Mouse (Mus musculus) olfactory bulb, adult 2 months (tissue): ENCODE data around the gene Snrpa. TPM values are rescaled to one million over a fixed set of nuclear protein-coding genes. Genes with fewer than 3 reads are reported as not detected.
A peak's percentile ranks its signal among the peaks of the same experiment; 100 is the strongest.
"Not testable (repeated sequence)": the region's sequence is repeated elsewhere in the genome, so short reads cannot be mapped to it uniquely, and the experiment has no call there.

ENCODE experiments used
- H3K27ac ChIP-seq: fragments of 200-500 bp; 2 replicates; pipeline ENCODE4 v1.5.1; 2012; ENCODE audit warnings: low read depth, low read length; ENCODE audit not compliant: insufficient read depth
- H3K4me1 ChIP-seq: fragments of 200-500 bp; 2 replicates; pipeline ENCODE4 v1.6.1; 2012; ENCODE audit warnings: low read length; ENCODE audit not compliant: control insufficient read depth, insufficient read depth
- H3K4me3 ChIP-seq: fragments of 200-500 bp; 2 replicates; pipeline ENCODE4 v1.5.1; 2012; ENCODE audit warnings: mild to moderate bottlenecking, low read depth, low read length, moderate library complexity; ENCODE audit not compliant: insufficient read depth
- CTCF ChIP-seq: fragments of 200-500 bp; IDR thresholded peaks from 2 replicates; pipeline ENCODE4 v1.5.1; 2012; ENCODE audit warnings: low read depth, mild to moderate bottlenecking, low read length, moderate library complexity; ENCODE audit not compliant: insufficient read depth
- POLR2A ChIP-seq: fragments of 200-500 bp; IDR thresholded peaks from 2 replicates; pipeline ENCODE4 v1.6.1; 2012; ENCODE audit warnings: mild to moderate bottlenecking, low read depth, low read length, moderate library complexity; ENCODE audit not compliant: insufficient read depth
- WGBS: fragments of 180-500 bp; shearing (Covaris S2); methylation state at CpG from one replicate; pipeline ENCODE4 v1.1.7; 2018; 5-methylcytosine and 5-hydroxymethylcytosine counted together
- polyA plus RNA-seq: library from polyadenylated mRNA; stranded (reverse); fragments of >200 nt; gene quantifications from 2 replicates; pipeline ENCODE4 v1.2.4, GENCODE M21; 2012; ENCODE audit warnings: low replicate concordance; ENCODE audit not compliant: missing spikeins, insufficient read depth, insufficient read length

The Snrpa gene
- not detected in 2 replicates for polyA plus RNA-seq

DNA sequence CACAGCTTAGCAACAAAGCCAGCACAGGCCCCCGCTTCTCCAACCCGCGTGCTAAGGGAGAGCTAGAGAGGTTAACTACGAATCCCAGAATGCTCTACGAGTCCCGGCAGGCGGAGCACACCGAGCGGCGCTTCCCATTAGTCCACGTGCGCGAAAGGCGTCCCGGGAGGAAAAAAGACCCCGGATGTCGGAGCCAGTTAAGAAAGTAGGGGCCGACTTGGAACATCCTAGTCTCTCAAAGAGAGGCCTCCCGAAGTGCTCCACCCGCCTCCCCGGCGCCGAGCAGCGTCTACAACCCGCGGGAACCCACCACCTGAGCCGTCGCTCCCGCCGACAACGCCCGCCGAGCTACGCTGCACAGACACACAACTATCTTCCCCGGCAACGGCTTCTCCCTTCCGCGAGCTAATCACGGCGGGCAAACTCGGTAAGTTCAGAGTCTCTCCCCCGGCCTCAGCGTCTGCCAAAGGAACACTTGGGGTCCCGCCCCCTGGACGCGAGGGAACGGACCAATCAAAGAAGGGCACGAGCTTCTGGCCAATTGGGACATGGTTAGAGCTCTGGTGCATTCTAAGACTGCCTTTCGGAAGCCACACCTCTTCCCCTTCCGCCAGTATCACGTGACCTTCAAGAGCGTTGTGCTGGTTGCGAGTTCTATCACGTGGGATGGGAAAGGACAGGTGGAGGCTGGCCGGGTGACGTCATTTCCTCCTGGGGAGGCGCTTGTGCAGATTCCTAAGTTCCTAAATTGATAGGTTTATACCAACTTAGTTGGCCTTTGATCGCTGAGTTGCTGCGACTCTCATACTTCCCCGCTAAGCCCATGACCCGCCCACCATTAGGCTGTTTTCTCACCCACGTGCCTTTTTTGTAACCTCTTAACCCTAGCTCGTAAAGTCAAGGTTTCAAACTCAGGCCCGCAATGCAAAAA is at the start of gene Snrpa, which contains the start of gene BC024978:
TSS of gene Snrpa (minus strand) at position 591 of the 931 bp plus-strand sequence.
TSS of gene BC024978 (plus strand) at position 101 of the 931 bp plus-strand sequence.
- TF ChIP-seq POLR2A (0 out of 2 replicates have a peak, but pooled peaks have one; percentile 7), CTCF (no peak)
- WGBS: 1% methylated on average over 64 of the region's 64 CpGs
- peak within 1 kb of the TSS; percentile 97 for H3K4me3 ChIP-seq

DNA sequence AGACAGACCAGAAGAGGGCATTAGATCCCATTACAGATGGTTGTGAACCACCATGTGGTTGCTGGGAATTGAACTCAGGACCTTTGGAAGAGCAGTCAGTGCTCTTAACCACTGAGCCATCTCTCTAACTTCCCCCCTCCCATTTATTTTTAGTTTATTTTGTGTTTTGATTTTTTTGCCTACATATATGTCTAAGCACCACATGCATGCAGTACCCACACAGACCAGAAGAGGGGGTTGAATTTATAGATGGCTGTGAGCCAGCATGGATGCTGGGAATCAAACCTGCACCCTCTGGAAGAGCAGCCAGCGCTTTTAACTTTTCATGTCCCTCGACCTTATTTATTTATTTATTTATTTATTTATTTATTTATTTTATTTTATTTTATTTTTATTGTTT is 48.0 kb upstream of the Snrpa start:
- H3K4me1 ChIP-seq, H3K4me3 ChIP-seq, H3K27ac ChIP-seq: not testable (repeated sequence)
- 85% methylated on average over 2 of the region's 2 CpGs for WGBS

More for the DNA sequence above, at the start of gene Snrpa, which contains the start of gene BC024978:
- Histone ChIP-seq H3K27ac (peak within 1 kb of the TSS; percentile 93), H3K4me1 (peaks cover 9% of the 10 kb centered on the region)

DNA sequence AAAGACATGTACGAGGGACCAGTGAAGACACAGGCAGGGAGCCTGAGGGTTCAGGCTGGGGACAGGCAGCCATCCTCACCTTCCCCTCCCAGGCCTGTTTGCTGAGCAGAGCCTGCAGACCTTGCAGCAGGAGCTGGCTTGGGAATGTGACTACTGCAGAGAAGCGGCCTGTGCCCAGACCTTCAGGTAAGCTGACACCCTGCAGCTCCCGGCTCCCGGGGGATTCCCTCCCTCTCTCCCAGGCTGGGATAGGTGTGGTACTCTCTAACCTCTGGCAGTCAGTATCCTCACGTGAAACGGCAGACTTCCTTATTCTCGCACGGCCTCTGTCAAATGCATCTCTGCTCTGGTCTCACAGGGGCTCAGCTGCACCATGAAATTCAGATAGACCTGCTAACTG is 47.1 kb upstream of the Snrpa start:
- Histone ChIP-seq H3K4me1 (no peaks in the 10 kb centered on the region), H3K27ac (no peak overlapping the region), H3K4me3 (no peak overlapping the region)
- 84% methylated on average over 8 of the region's 8 CpGs for WGBS
- TF ChIP-seq CTCF (no peak), POLR2A (no peak)

DNA sequence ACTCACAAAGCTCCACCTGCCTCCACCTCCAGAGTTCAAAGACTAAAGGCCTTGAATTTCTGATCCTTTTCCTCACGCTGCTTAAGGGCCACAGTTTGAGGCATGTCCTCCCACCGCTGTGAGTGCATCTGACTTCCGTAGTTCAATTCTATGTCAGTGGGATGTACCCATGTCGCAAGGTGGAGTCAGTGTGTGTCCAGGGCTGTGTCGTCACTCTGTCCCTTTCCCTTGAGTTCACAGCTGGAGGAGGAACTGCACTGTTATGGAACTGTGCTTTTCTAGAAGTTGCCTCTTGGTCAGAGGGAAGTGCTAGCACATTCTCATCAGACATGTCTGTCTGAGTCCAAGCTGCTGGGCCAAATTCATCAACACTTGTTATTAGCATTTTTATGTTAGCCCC is 42.5 kb upstream of the Snrpa start:
- TF ChIP-seq POLR2A: no peak
- TF ChIP-seq CTCF: no peak
- Histone ChIP-seq H3K27ac (no peak overlapping the region), H3K4me1 (peaks cover 3% of the 10 kb centered on the region), H3K4me3 (no peak overlapping the region)
- 93% methylated on average over 5 of the region's 5 CpGs for WGBS

DNA sequence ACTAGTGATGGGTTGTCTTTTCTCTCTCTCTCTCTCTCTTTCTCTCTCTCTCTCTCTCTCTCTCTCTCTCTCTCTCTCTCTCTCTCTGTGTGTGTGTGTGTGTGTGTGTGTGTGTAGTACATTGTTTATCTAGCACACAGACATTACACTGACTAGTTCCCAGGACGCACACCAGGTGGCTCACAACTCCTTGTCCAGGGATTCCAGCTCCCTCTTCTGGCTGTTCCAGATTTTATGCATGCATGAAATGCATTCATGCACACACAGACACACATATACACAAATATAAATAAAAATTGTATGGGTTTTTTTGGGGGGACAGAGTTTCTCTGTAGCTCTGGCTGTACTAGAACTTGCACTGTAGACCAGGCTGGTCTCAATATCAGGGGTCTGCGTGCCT is 41.5 kb upstream of the Snrpa start:
- no peak for TF ChIP-seq CTCF
- no peak for TF ChIP-seq POLR2A
- Histone ChIP-seq H3K4me3 (no peak overlapping the region), H3K27ac (no peak overlapping the region), H3K4me1 (peaks cover 12% of the 10 kb centered on the region)
- WGBS: 90% methylated on average over 2 of the region's 2 CpGs

DNA sequence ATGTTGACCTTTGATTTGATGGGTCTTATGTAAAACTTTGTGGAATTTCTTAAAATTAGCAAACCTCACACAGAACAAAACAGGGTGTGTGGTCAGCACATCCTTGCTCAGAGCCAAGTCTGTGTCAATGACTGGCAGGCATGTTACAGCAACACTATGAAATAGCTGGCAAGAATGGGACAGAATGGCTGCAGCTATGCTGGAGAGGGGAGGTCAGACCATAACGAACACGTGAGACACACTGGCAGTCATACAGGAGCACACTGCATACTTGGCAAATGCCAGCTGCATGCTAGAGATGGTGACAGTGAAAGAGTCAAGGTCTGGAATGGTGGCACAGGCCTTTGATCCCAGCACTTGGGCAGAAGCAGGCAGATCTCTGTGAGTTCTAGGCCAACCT is 39.7 kb upstream of the Snrpa start:
- Histone ChIP-seq H3K4me1 (peaks cover 22% of the 10 kb centered on the region), H3K27ac (no peak overlapping the region), H3K4me3 (no peak overlapping the region)
- WGBS: 85% methylated on average over 2 of the region's 2 CpGs
- no peak for TF ChIP-seq CTCF
- no peak for TF ChIP-seq POLR2A

DNA sequence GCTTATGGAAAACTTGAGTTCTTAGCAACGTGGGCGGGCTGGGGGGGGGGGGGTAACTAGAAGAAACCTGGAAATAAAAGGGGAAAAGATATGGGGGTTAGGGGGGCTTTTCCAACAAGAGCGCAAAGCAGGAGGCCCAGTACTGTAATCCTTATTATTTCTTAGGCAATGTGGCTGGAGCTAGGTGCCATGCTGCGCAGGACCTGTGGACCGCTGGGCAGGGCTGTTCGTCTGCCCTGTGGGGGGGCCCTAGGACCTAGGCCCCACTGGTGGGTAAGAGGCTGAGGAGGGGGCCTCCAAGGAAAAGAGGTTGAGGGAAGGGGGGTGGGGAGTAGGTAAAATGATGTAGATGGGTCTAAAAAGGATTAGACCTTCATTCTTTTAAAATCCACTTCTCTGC is 37.2 kb upstream of the Snrpa start:
- H3K27ac ChIP-seq: peak overlapping the region; percentile 45; the same call in 1 of the 2 replicates
- WGBS: 1% methylated on average over 6 of the region's 6 CpGs
- peak overlapping the region; percentile 78 for H3K4me3 ChIP-seq
- H3K4me1 ChIP-seq: peaks cover 22% of the 10 kb centered on the region
- TF ChIP-seq POLR2A (0 out of 2 replicates have a peak, but pooled peaks have one; percentile 0), CTCF (no peak)

DNA sequence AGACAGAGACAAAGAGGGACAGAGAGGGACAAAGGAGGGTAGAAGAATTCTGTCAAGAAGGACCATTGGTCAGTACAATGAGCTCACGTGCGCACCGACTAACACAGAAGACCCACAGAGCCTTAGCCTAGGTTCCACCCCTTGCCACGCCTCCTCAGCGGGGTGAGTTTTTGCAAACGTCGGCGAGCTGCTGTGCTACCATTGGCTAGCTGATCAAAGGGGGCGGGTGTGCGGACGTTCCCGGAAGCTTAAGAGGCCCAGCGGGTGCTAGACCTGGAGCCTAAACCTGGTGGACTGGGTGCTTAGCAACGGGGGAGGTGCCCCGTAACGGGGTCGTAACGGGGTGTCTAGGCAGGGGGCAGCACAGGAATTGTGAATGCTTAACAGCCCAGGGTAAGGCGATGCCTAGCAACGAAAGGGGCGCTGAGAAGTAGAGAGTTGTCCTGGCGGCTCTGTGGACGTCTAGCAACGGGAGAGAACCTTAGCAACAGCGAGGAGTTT is 36.8 kb upstream of the Snrpa start, which contains the start of gene Coq8b:
TSS of gene Coq8b (plus strand) at position 243 of the 501 bp plus-strand sequence.
- TF ChIP-seq POLR2A (peak; percentile 57), CTCF (no peak)
- WGBS: under 1% methylated on average over 25 of the region's 25 CpGs
- H3K27ac ChIP-seq: peak within 1 kb of the TSS; percentile 90
- peak within 1 kb of the TSS; percentile 78 for H3K4me3 ChIP-seq
- H3K4me1 ChIP-seq: peaks cover 24% of the 10 kb centered on the region
